Mouse (Mus musculus): ENCODE results near the gene Camsap1.

- TF ChIP-seq CTCF (IDR thresholded peaks at IDR 0.05; ENCODE audit: low read depth) = no peak
- TF ChIP-seq EP300 (IDR thresholded peaks at IDR 0.05; ENCODE audit: low read depth) = no peak
Observed at GRCm38 (mm10) chr2:26022258-26022565, 39.1 kb upstream of the Camsap1 start.

Measured in liver, postnatal 0 days (tissue).